Mouse (Mus musculus): ENCODE results near the gene Zbtb21. TPM values are rescaled to one million over a fixed set of nuclear protein-coding genes. Genes with fewer than 3 reads are reported as not detected.

The Zbtb21 gene
- polyA plus RNA-seq, 1 experiment from 2014 or later: 10.4 TPM

Other genes starting within 250 kb of the Zbtb21 start
- 1.7 and 2.0 TPM in 2 replicates for gene Ripk4, start 198.8 kb downstream of the Zbtb21 start, polyA plus RNA-seq (2014; fragmentation: Nextera tagmentation; extraction: Ambion mirVana)
- 6.2 and 7.9 TPM in 2 replicates for gene Prdm15, start 110.8 kb downstream of the Zbtb21 start, polyA plus RNA-seq (2014; fragmentation: Nextera tagmentation; extraction: Ambion mirVana)
- gene C2cd2, start within 50 bp of the Zbtb21 start, polyA plus RNA-seq (2014; fragmentation: Nextera tagmentation; extraction: Ambion mirVana): 14.6 and 16.2 TPM in 2 replicates
- gene B230307C23Rik, start 34.7 kb upstream of the Zbtb21 start, polyA plus RNA-seq (2014; fragmentation: Nextera tagmentation; extraction: Ambion mirVana): 14.8 and 24.6 TPM in 2 replicates
- 15.3 and 16.7 TPM in 2 replicates for gene A630089N07Rik, start 119.8 kb upstream of the Zbtb21 start, polyA plus RNA-seq (2014; fragmentation: Nextera tagmentation; extraction: Ambion mirVana)